Mouse (Mus musculus): ENCODE data around the gene Nmral1. TPM values are rescaled to one million over a fixed set of nuclear protein-coding genes. Genes with fewer than 3 reads are reported as not detected.

Gene Nmral1
- polyA plus RNA-seq, 1 experiment from 2014 or later: 70.6 TPM

- Histone ChIP-seq H3K27me3 (ENCODE audit: control insufficient read depth, insufficient read depth, low read length) (no peaks in the 10 kb centered on the region), H3K36me3 (ENCODE audit: control insufficient read depth, insufficient read depth, low read length) (no peaks in the 10 kb centered on the region), H3K9me3 (ENCODE audit: control insufficient read depth, low read depth, low read length) (no peaks in the 10 kb centered on the region), H3K27ac (ENCODE audit: low read length) (peak within 1 kb of the TSS; percentile 68), H3K4me3 (ENCODE audit: low read depth, low read length) (peak within 1 kb of the TSS; percentile 90), H3K9ac (replicated peaks; ENCODE audit: low read depth, low read length) (peak within 1 kb of the TSS; percentile 66), H3K4me2 (replicated peaks; ENCODE audit: low read depth, low read length) (peak within 1 kb of the TSS; percentile 65), H3K4me1 (ENCODE audit: control insufficient read depth, insufficient read depth, low read length) (0 out of 2 replicates have a peak, but pooled peaks cover 5% of the 10 kb centered on the region)
- ATAC-seq (ENCODE audit: insufficient number of reproducible peaks, insufficient read depth, low FRiP score, low read depth): peak; percentile 97
- 4% methylated on average over 35 of the region's 35 CpGs for WGBS
Measured at GRCm38 (mm10) chr16:4725780-4726527, 6.8 kb upstream of the Nmral1 start, which contains the start of gene Hmox2. Hmox2 (plus strand) TSS chr16:4726361.

- Histone ChIP-seq H3K4me3 (ENCODE audit: low read depth, low read length) (no peak overlapping the region), H3K27ac (ENCODE audit: low read length) (no peak overlapping the region), H3K4me1 (ENCODE audit: control insufficient read depth, insufficient read depth, low read length) (0 out of 2 replicates have a peak, but pooled peaks cover 5% of the 10 kb centered on the region), H3K9me3 (ENCODE audit: control insufficient read depth, low read depth, low read length) (no peaks in the 10 kb centered on the region), H3K4me2 (replicated peaks; ENCODE audit: low read depth, low read length) (no peak overlapping the region; the same call in 1 of the 2 replicates), H3K27me3 (ENCODE audit: control insufficient read depth, insufficient read depth, low read length) (no peaks in the 10 kb centered on the region), H3K9ac (replicated peaks; ENCODE audit: low read depth, low read length) (no peak overlapping the region), H3K36me3 (ENCODE audit: control insufficient read depth, insufficient read depth, low read length) (no peaks in the 10 kb centered on the region)
- WGBS: 68% methylated on average over 4 of the region's 4 CpGs
- no peak for ATAC-seq (ENCODE audit: insufficient number of reproducible peaks, insufficient read depth, low FRiP score, low read depth)
Measured at GRCm38 (mm10) chr16:4725266-4725665, 6.1 kb upstream of the Nmral1 start.

- no peaks in the 10 kb centered on the region for H3K27me3 ChIP-seq (ENCODE audit: control insufficient read depth, insufficient read depth, low read length)
- ATAC-seq (ENCODE audit: insufficient number of reproducible peaks, insufficient read depth, low FRiP score, low read depth): no peak
- H3K27ac ChIP-seq (ENCODE audit: low read length): no peak overlapping the region
- H3K9ac ChIP-seq (replicated peaks; ENCODE audit: low read depth, low read length): no peak overlapping the region
- H3K4me1 ChIP-seq (ENCODE audit: control insufficient read depth, insufficient read depth, low read length): 0 out of 2 replicates have a peak, but pooled peaks cover 3% of the 10 kb centered on the region
- no peak overlapping the region for H3K4me2 ChIP-seq (replicated peaks; ENCODE audit: low read depth, low read length)
- WGBS: 76% methylated on average over 3 of the region's 3 CpGs
- no peaks in the 10 kb centered on the region for H3K36me3 ChIP-seq (ENCODE audit: control insufficient read depth, insufficient read depth, low read length)
- H3K4me3 ChIP-seq (ENCODE audit: low read depth, low read length): no peak overlapping the region
- no peaks in the 10 kb centered on the region for H3K9me3 ChIP-seq (ENCODE audit: control insufficient read depth, low read depth, low read length)
Measured at GRCm38 (mm10) chr16:4722915-4723209, 3.7 kb upstream of the Nmral1 start.

DNA sequence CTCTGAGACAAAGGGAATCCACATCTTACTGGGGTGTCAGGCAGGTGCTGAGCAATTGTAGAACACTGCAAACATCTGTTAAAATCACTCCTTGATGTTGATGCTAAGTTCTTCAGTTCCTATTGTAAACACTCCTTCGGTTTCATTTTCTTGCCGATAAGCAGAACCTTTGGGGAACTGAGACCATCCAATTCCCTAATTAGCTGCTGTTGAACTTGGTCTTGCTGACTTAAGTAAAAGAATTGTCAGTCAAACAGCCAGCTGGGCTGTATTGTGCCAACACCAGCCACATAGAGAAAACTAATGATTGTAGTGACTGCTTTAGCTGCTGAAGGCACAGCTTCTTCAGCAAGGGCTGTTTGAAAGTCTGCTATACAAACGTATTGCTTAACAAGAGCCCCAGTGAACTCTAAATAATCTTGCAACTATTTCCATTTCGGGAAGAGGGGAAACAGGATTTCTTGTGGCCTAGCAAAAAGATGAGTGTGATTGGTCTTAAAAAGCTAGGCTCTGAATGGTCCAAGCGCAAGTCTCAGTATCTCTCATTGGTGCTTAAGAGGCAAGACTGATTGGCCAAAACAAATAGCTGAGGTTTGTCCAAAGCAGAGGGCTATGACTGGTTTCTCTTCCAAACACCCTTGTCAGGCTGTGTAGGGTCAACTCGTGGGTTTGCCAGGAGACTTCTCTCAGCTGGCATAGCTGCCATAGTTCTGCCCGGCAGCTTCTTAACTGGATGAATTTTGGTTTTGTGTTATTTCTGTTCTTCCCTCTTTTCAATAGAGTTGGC, 3.2 kb upstream of the Nmral1 start:
- Histone ChIP-seq H3K27me3 (ENCODE audit: control insufficient read depth, insufficient read depth, low read length) (no peaks in the 10 kb centered on the region), H3K27ac (ENCODE audit: low read length) (no peak overlapping the region), H3K4me2 (replicated peaks; ENCODE audit: low read depth, low read length) (no peak overlapping the region), H3K36me3 (ENCODE audit: control insufficient read depth, insufficient read depth, low read length) (no peaks in the 10 kb centered on the region), H3K4me3 (ENCODE audit: low read depth, low read length) (no peak overlapping the region), H3K9ac (replicated peaks; ENCODE audit: low read depth, low read length) (no peak overlapping the region), H3K4me1 (ENCODE audit: control insufficient read depth, insufficient read depth, low read length) (no peaks in the 10 kb centered on the region), H3K9me3 (ENCODE audit: control insufficient read depth, low read depth, low read length) (no peaks in the 10 kb centered on the region)
- WGBS: 55% methylated on average over 7 of the region's 7 CpGs
- no peak for ATAC-seq (ENCODE audit: insufficient number of reproducible peaks, insufficient read depth, low FRiP score, low read depth)

- Histone ChIP-seq H3K36me3 (ENCODE audit: control insufficient read depth, insufficient read depth, low read length) (peaks cover 24% of the 10 kb centered on the region), H3K4me2 (replicated peaks; ENCODE audit: low read depth, low read length) (peak overlapping the region; percentile 56), H3K9ac (replicated peaks; ENCODE audit: low read depth, low read length) (peak overlapping the region; percentile 65; the same call in 1 of the 2 replicates), H3K4me3 (ENCODE audit: low read depth, low read length) (peak overlapping the region; percentile 63; the same call in 1 of the 2 replicates), H3K27me3 (ENCODE audit: control insufficient read depth, insufficient read depth, low read length) (no peaks in the 10 kb centered on the region), H3K27ac (ENCODE audit: low read length) (no peak overlapping the region), H3K9me3 (ENCODE audit: control insufficient read depth, low read depth, low read length) (no peaks in the 10 kb centered on the region), H3K4me1 (ENCODE audit: control insufficient read depth, insufficient read depth, low read length) (no peaks in the 10 kb centered on the region)
- no peak for ATAC-seq (ENCODE audit: insufficient number of reproducible peaks, insufficient read depth, low FRiP score, low read depth)
- 51% methylated on average over 3 of the region's 3 CpGs for WGBS
Measured at GRCm38 (mm10) chr16:4717866-4718265, 1.3 kb downstream of the Nmral1 start.

DNA sequence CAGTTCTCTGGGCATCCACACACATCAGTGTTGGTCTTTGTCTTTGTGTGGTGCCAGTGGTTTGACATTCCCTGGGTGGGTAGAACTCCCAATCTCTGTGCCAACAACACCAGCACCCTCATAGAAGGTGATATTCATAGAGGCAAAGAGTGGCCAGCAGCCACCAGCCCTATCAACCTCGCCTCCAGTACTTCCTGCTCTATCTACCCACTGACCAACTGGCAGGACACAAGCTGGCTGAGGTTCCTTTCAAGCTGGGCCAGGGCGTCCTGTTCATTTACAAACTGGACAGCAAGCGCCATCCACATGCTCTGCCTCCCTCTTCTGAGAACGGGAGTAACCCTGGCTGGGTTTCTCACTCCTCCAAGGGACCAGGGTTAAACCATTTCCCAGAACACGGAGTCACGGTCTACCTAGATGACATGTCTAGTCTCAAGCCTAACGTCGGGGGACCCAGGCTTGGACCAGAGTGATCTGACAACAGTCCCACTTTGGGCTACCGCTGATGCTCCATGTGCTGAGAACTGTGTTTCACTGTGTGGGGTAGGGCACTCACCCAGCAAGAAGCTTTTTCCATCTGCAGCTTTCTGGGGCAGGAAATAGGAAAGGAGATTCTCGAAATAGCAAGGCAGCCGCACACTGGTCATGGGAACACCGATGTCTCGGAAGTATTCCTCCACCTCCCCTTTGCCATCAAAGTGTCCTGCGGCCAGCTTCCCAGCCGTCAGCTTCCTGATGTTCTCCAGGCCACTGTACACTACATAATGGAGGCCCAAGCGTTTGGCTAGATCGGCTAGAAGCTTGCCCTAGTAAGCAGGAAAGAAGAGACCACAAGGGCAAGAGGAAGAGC, 5.1 kb downstream of the Nmral1 start:
- Histone ChIP-seq H3K4me2 (replicated peaks; ENCODE audit: low read depth, low read length) (no peak overlapping the region), H3K4me3 (ENCODE audit: low read depth, low read length) (no peak overlapping the region), H3K27ac (ENCODE audit: low read length) (no peak overlapping the region), H3K4me1 (ENCODE audit: control insufficient read depth, insufficient read depth, low read length) (no peaks in the 10 kb centered on the region), H3K27me3 (ENCODE audit: control insufficient read depth, insufficient read depth, low read length) (no peaks in the 10 kb centered on the region), H3K9ac (replicated peaks; ENCODE audit: low read depth, low read length) (no peak overlapping the region), H3K9me3 (ENCODE audit: control insufficient read depth, low read depth, low read length) (no peaks in the 10 kb centered on the region), H3K36me3 (ENCODE audit: control insufficient read depth, insufficient read depth, low read length) (peaks cover 34% of the 10 kb centered on the region)
- 84% methylated on average over 17 of the region's 17 CpGs for WGBS
- ATAC-seq (ENCODE audit: insufficient number of reproducible peaks, insufficient read depth, low FRiP score, low read depth): no peak

DNA sequence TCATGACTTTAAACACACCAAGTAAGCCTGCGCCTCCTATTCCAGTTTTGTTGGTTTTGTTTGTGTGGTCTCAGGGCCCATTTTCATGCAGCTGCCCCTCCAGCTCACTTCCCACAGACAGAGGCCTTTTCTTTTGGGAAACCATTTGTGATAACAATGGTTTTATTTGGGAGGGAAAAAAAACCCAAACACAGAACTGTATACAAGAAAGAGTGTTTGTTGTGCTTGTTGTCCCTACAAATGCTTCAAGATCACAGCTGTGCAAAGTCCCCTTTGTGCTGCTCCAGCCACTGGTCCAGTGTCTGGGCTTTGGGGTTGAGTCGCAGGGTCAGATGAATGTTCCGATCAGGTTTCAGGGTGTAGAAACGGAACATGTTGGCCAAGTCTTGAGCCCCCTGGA, 8.0 kb downstream of the Nmral1 start:
- ATAC-seq (ENCODE audit: insufficient number of reproducible peaks, insufficient read depth, low FRiP score, low read depth): no peak
- H3K27me3 ChIP-seq (ENCODE audit: control insufficient read depth, insufficient read depth, low read length): no peaks in the 10 kb centered on the region
- no peaks in the 10 kb centered on the region for H3K9me3 ChIP-seq (ENCODE audit: control insufficient read depth, low read depth, low read length)
- no peaks in the 10 kb centered on the region for H3K4me1 ChIP-seq (ENCODE audit: control insufficient read depth, insufficient read depth, low read length)
- H3K27ac ChIP-seq (ENCODE audit: low read length): no peak overlapping the region
- H3K4me2 ChIP-seq (replicated peaks; ENCODE audit: low read depth, low read length): no peak overlapping the region
- no peak overlapping the region for H3K4me3 ChIP-seq (ENCODE audit: low read depth, low read length)
- peaks cover 54% of the 10 kb centered on the region for H3K36me3 ChIP-seq (ENCODE audit: control insufficient read depth, insufficient read depth, low read length)
- H3K9ac ChIP-seq (replicated peaks; ENCODE audit: low read depth, low read length): no peak overlapping the region
- WGBS: 88% methylated on average over 4 of the region's 4 CpGs

- H3K4me2 ChIP-seq (replicated peaks; ENCODE audit: low read depth, low read length): no peak overlapping the region
- no peaks in the 10 kb centered on the region for H3K4me1 ChIP-seq (ENCODE audit: control insufficient read depth, insufficient read depth, low read length)
- 51% methylated on average over 4 of the region's 4 CpGs for WGBS
- no peaks in the 10 kb centered on the region for H3K27me3 ChIP-seq (ENCODE audit: control insufficient read depth, insufficient read depth, low read length)
- H3K4me3 ChIP-seq (ENCODE audit: low read depth, low read length): no peak overlapping the region
- H3K9ac ChIP-seq (replicated peaks; ENCODE audit: low read depth, low read length): no peak overlapping the region
- no peak for ATAC-seq (ENCODE audit: insufficient number of reproducible peaks, insufficient read depth, low FRiP score, low read depth)
- peaks cover 72% of the 10 kb centered on the region for H3K36me3 ChIP-seq (ENCODE audit: control insufficient read depth, insufficient read depth, low read length)
- no peak overlapping the region for H3K27ac ChIP-seq (ENCODE audit: low read length)
- no peaks in the 10 kb centered on the region for H3K9me3 ChIP-seq (ENCODE audit: control insufficient read depth, low read depth, low read length)
Measured at GRCm38 (mm10) chr16:4705541-4705940, 13.6 kb downstream of the Nmral1 start.

Data from stomach, embryonic 14.5 days (tissue).